Mouse (Mus musculus): ENCODE results near the gene Serpini1. TPM values are rescaled to one million over a fixed set of nuclear protein-coding genes. Genes with fewer than 3 reads are reported as not detected.
A peak's percentile ranks its signal among the peaks of the same experiment; 100 is the strongest.

The Serpini1 gene
- polyA plus RNA-seq, 1 experiment, result 0.41 TPM

DNA sequence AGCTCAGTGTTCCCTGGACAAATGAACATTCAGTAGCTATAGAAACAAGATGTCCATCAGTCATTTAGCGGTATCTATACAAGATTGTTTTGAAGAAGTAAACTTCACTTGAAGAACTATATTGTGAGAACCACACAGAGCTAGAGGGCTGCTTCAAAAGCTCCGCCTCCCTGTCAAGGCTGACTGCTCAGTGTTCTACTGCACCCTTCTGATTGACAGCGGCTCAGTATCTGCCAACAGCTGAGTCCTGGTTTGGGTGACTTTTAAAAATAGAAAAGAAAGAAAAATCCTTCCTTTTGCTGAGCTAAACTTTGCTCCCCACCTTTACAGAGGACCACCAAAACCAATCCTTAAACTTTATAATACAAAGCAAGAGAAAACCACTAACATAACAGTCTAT lies 14.5 kb upstream of the Serpini1 start:
- H3K27ac ChIP-seq (ENCODE audit: insufficient read depth, low read depth, low read length), result no peak overlapping the region
- no peak for TF ChIP-seq CTCF (IDR thresholded peaks at IDR 0.05; ENCODE audit: extremely low read depth, insufficient read length, insufficient replicate concordance, low read depth, low read length)
- TF ChIP-seq POLR2A (IDR thresholded peaks at IDR 0.05; ENCODE audit: low read depth, low read length), result no peak
- no peaks in the 10 kb centered on the region for H3K4me1 ChIP-seq (ENCODE audit: control insufficient read depth, insufficient read depth, insufficient read length, low read length)
- H3K4me3 ChIP-seq (ENCODE audit: low read depth, low read length), result no peak overlapping the region
- 88% methylated on average over 3 of the region's 3 CpGs for WGBS
- H3K36me3 ChIP-seq (ENCODE audit: control insufficient read depth, insufficient read depth, low read length), result peaks cover 9% of the 10 kb centered on the region
- H3K27me3 ChIP-seq (ENCODE audit: control insufficient read depth, insufficient read depth, low read length), result no peaks in the 10 kb centered on the region

- WGBS, result 93% methylated on average over 1 of the region's 1 CpGs
- peaks cover 2% of the 10 kb centered on the region; the same call in 1 of the 2 replicates for H3K36me3 ChIP-seq (ENCODE audit: control insufficient read depth, insufficient read depth, low read length)
- no peaks in the 10 kb centered on the region for H3K4me1 ChIP-seq (ENCODE audit: control insufficient read depth, insufficient read depth, insufficient read length, low read length)
- H3K4me3 ChIP-seq (ENCODE audit: low read depth, low read length), result no peak overlapping the region
- H3K27me3 ChIP-seq (ENCODE audit: control insufficient read depth, insufficient read depth, low read length), result no peaks in the 10 kb centered on the region
- H3K27ac ChIP-seq (ENCODE audit: insufficient read depth, low read depth, low read length), result no peak overlapping the region
- TF ChIP-seq CTCF (IDR thresholded peaks at IDR 0.05; ENCODE audit: extremely low read depth, insufficient read length, insufficient replicate concordance, low read depth, low read length) (no peak), POLR2A (IDR thresholded peaks at IDR 0.05; ENCODE audit: low read depth, low read length) (no peak)
Observed at GRCm38 (mm10) chr3:75544287-75544686, 13.1 kb upstream of the Serpini1 start.

GRCm38 (mm10) chr3:75551248-75551647 lies 6.1 kb upstream of the Serpini1 start:
- Histone ChIP-seq H3K4me3 (ENCODE audit: low read depth, low read length) (no peak overlapping the region), H3K4me1 (ENCODE audit: control insufficient read depth, insufficient read depth, insufficient read length, low read length) (no peaks in the 10 kb centered on the region; the same call in 1 of the 2 replicates), H3K27ac (ENCODE audit: insufficient read depth, low read depth, low read length) (no peak overlapping the region), H3K36me3 (ENCODE audit: control insufficient read depth, insufficient read depth, low read length) (no peaks in the 10 kb centered on the region), H3K27me3 (ENCODE audit: control insufficient read depth, insufficient read depth, low read length) (no peaks in the 10 kb centered on the region)
- TF ChIP-seq CTCF (IDR thresholded peaks at IDR 0.05; ENCODE audit: extremely low read depth, insufficient read length, insufficient replicate concordance, low read depth, low read length) (no peak), POLR2A (IDR thresholded peaks at IDR 0.05; ENCODE audit: low read depth, low read length) (no peak)

DNA sequence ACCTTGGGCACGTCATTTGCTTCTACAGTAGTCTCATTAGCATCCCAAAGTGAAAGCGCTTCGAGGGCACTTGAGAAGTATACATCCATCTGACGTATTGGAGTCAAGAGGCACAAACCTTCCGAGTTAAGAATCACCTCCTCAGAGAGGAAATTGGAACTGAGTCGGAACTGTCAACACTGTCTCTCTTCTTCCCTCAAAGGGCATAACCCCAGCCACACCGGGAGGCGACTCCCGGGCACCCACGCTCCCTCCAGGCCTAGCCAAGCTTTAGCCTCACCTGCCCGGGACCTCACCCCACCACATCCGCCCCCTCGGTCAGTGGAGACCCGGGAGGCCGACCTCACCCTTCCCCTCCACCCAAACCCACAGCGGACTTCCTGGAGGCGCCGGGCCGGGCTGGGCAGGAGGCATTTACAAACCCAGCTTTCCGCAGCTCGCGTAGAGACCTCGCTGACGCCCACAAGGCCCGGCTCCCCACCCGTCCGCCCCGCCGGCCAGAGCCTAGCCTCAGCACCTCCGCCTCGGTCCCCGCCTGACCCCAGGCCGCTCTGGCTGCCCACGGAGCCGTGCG lies 1.1 kb upstream of the Serpini1 start:
- Histone ChIP-seq H3K4me3 (ENCODE audit: low read depth, low read length) (peak overlapping the region; percentile 67), H3K4me1 (ENCODE audit: control insufficient read depth, insufficient read depth, insufficient read length, low read length) (peaks cover 2% of the 10 kb centered on the region; the same call in 1 of the 2 replicates), H3K27ac (ENCODE audit: insufficient read depth, low read depth, low read length) (peak overlapping the region; percentile 51), H3K27me3 (ENCODE audit: control insufficient read depth, insufficient read depth, low read length) (no peaks in the 10 kb centered on the region), H3K36me3 (ENCODE audit: control insufficient read depth, insufficient read depth, low read length) (no peaks in the 10 kb centered on the region)
- WGBS, result under 1% methylated on average over 36 of the region's 36 CpGs
- TF ChIP-seq POLR2A (IDR thresholded peaks at IDR 0.05; ENCODE audit: low read depth, low read length) (no peak), CTCF (IDR thresholded peaks at IDR 0.05; ENCODE audit: extremely low read depth, insufficient read length, insufficient replicate concordance, low read depth, low read length) (no peak)

DNA sequence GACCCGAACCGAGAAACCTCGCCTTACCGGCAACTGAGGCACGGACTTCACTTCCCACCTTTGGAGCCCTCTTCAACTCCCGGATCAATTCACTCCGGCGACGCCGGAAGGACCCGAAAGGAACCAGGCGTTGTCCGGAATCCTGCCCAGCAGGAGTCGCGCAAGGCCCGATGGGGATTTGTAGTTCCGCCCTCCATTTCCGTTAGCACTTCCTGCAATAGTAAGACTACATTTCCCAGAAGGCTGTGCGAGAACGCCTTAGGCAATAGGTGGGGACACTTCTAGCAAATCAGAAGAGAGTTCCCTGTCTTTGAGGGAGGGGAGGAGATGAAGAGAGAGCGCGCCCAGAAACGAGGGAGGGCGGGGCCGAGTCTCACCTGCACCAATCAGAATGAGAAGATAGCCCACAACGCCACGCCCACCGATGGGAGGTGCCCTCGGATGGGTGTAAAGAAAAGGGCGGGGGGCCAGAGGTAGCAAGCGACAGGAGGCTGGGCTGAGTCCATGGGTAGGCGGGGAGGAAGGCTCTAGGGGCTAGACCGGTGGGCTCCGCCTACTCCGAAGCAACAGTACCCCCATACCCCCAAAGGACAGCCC lies 554 bp upstream of the Serpini1 start, which contains the start of gene Pdcd10:
Pdcd10 (minus strand) TSS at position 162 of the 597 bp plus-strand sequence.
- Histone ChIP-seq H3K36me3 (ENCODE audit: control insufficient read depth, insufficient read depth, low read length) (no peaks in the 10 kb centered on the region), H3K27me3 (ENCODE audit: control insufficient read depth, insufficient read depth, low read length) (no peaks in the 10 kb centered on the region), H3K4me3 (ENCODE audit: low read depth, low read length) (peak within 1 kb of the TSS; percentile 67), H3K4me1 (ENCODE audit: control insufficient read depth, insufficient read depth, insufficient read length, low read length) (peaks cover 2% of the 10 kb centered on the region; the same call in 1 of the 2 replicates), H3K27ac (ENCODE audit: insufficient read depth, low read depth, low read length) (peak within 1 kb of the TSS; percentile 61)
- TF ChIP-seq CTCF (IDR thresholded peaks at IDR 0.05; ENCODE audit: extremely low read depth, insufficient read length, insufficient replicate concordance, low read depth, low read length) (no peak), POLR2A (IDR thresholded peaks at IDR 0.05; ENCODE audit: low read depth, low read length) (peak; percentile 66)
- under 1% methylated on average over 35 of the region's 35 CpGs for WGBS

DNA sequence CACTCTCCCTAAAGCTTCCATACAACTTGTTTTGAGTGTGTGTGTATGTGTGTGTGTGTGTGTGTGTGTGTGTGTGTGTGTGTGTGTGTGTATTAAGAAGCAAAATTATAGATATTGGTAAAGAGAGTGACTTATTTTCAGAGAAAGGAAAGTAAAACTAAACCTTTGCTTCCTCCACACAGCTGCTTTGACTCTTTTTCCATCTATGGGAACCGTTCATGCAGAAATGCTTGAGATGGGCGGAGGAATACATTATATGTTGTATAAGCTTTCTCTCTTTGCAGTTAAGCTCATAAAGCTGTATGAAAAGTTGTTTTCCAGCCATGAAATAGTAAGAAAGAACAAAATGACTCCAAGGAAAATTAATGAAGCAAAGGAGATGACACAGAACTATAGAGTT lies 16.7 kb downstream of the Serpini1 start:
- WGBS, result 63% methylated on average over 2 of the region's 2 CpGs

GRCm38 (mm10) chr3:75575582-75575981 lies 18.2 kb downstream of the Serpini1 start:
- H3K4me3 ChIP-seq (ENCODE audit: low read depth, low read length), result no peak overlapping the region
- no peak for TF ChIP-seq POLR2A (IDR thresholded peaks at IDR 0.05; ENCODE audit: low read depth, low read length)
- TF ChIP-seq CTCF (IDR thresholded peaks at IDR 0.05; ENCODE audit: extremely low read depth, insufficient read length, insufficient replicate concordance, low read depth, low read length), result no peak
- H3K36me3 ChIP-seq (ENCODE audit: control insufficient read depth, insufficient read depth, low read length), result no peaks in the 10 kb centered on the region
- H3K27ac ChIP-seq (ENCODE audit: insufficient read depth, low read depth, low read length), result no peak overlapping the region
- H3K27me3 ChIP-seq (ENCODE audit: control insufficient read depth, insufficient read depth, low read length), result no peaks in the 10 kb centered on the region
- WGBS, result 69% methylated on average over 1 of the region's 1 CpGs
- no peaks in the 10 kb centered on the region for H3K4me1 ChIP-seq (ENCODE audit: control insufficient read depth, insufficient read depth, insufficient read length, low read length)

More for the DNA sequence above, 16.7 kb downstream of the Serpini1 start:
- TF ChIP-seq CTCF (IDR thresholded peaks at IDR 0.05; ENCODE audit: extremely low read depth, insufficient read length, insufficient replicate concordance, low read depth, low read length) (no peak), POLR2A (IDR thresholded peaks at IDR 0.05; ENCODE audit: low read depth, low read length) (no peak)
- H3K27me3 ChIP-seq (ENCODE audit: control insufficient read depth, insufficient read depth, low read length), result no peaks in the 10 kb centered on the region
- no peak overlapping the region for H3K4me3 ChIP-seq (ENCODE audit: low read depth, low read length)
- H3K36me3 ChIP-seq (ENCODE audit: control insufficient read depth, insufficient read depth, low read length), result no peaks in the 10 kb centered on the region
- no peaks in the 10 kb centered on the region for H3K4me1 ChIP-seq (ENCODE audit: control insufficient read depth, insufficient read depth, insufficient read length, low read length)
- H3K27ac ChIP-seq (ENCODE audit: insufficient read depth, low read depth, low read length), result no peak overlapping the region

Measured in small intestine, adult 2 months (tissue).